Mouse (Mus musculus) embryonic fibroblast, embryonic 13.5 days (primary cell): ENCODE data around the gene Cdkn2d.

Experiments
- CTCF ChIP-seq: IDR thresholded peaks from 2 replicates; pipeline ENCODE4 v1.5.1; 2011; ENCODE audit warnings: mild to moderate bottlenecking, control low read depth, low read length, moderate library complexity, borderline replicate concordance; ENCODE audit not compliant: insufficient read depth
- POLR2A ChIP-seq: IDR thresholded peaks from 2 replicates; pipeline ENCODE4 v1.6.1; 2011; ENCODE audit warnings: low read depth, mild to moderate bottlenecking, control low read depth, low read length, moderate library complexity

GRCm38 (mm10) chr9:21337652-21338051 lies 46.4 kb upstream of the Cdkn2d start:
- TF ChIP-seq POLR2A (no peak; the same call in 1 of the 2 replicates), CTCF (no peak)
